Mouse (Mus musculus) cortical plate, adult 2 months (tissue): ENCODE measurements around the gene Serpinb3d.
"Not testable (repeated sequence)": the region's sequence is repeated elsewhere in the genome, so short reads cannot be mapped to it uniquely, and the experiment has no call there.

Experiments used
- CTCF ChIP-seq: fragments of 200-500 bp; IDR thresholded peaks from 2 replicates; pipeline ENCODE4 v1.5.1; 2011; ENCODE audit warnings: mild to moderate bottlenecking, control low read depth, low read length; ENCODE audit not compliant: insufficient read depth; ENCODE audit errors: extremely low read depth
- POLR2A ChIP-seq: fragments of 200-500 bp; IDR thresholded peaks from 2 replicates; pipeline ENCODE4 v1.6.1; 2011; ENCODE audit warnings: mild to moderate bottlenecking, low read length, control low read depth; ENCODE audit not compliant: insufficient read depth; ENCODE audit errors: extremely low read depth

GRCm38 (mm10) chr1:107127453-107127852 lies 44.1 kb upstream of the Serpinb3d start:
- not testable (repeated sequence) for TF ChIP-seq POLR2A
- TF ChIP-seq CTCF = peak; percentile 24; the same call in 1 of the 2 replicates
